Mouse (Mus musculus): ENCODE results near the gene Sned1. TPM values are rescaled to one million over a fixed set of nuclear protein-coding genes. Genes with fewer than 3 reads are reported as not detected.

The Sned1 gene
- polyA plus RNA-seq, 2 experiments: 0.25 TPM

DNA sequence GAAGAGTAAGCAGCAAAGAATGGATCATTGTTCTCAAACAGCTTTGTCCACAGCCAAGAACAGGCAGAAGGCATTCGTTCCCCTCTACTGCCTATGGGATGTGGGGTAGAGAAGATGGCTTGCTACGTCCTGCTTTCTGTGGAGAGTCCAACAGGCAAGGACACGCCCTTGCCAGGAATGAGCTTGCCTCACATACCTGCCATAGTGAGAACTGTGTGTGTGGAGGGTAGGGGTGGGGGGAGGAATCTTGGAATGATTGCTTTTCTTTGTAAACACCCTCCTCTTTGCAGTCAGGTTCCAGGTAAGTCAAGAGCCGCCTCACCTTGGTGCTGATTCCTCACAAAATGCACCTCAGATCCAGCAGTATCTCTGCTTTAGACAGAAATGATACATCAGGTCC, 64.2 kb downstream of the Sned1 start:
- no peak overlapping the region for H3K9ac ChIP-seq (replicated peaks)
- ATAC-seq (ENCODE audit: insufficient read depth) (no peak), DNase-seq (ENCODE audit: low read depth in 3 of 3, low spot score in 3 of 3) (no peak)
- no peak overlapping the region for H3K4me3 ChIP-seq (ENCODE audit: insufficient read depth in 1 of 2, low read depth in 2 of 2, low read length in 2 of 2)
- TF ChIP-seq EP300 (IDR thresholded peaks at IDR 0.05; ENCODE audit: low read depth) (no peak), CTCF (IDR thresholded peaks at IDR 0.05; ENCODE audit: low read depth) (no peak)
- no peaks in the 10 kb centered on the region for H3K27me3 ChIP-seq (ENCODE audit: control insufficient read depth, insufficient read depth, low read length)
- no peak overlapping the region for H3K4me2 ChIP-seq (ENCODE audit: low read depth)
- peaks cover 0 to under 1% of the 10 kb centered on the region in 2 experiments; a peak in 1 of 4 replicates for H3K4me1 ChIP-seq (replicated peaks; ENCODE audit: control insufficient read depth in 2 of 2, insufficient read depth in 2 of 2, low read length in 1 of 2)
- 77% methylated on average over 4 of the region's 4 CpGs for WGBS (ENCODE audit: insufficient replicate concordance)
- H3K9me3 ChIP-seq (ENCODE audit: control insufficient read depth, low read length): no peaks in the 10 kb centered on the region
- peaks cover 3% of the 10 kb centered on the region for H3K36me3 ChIP-seq (replicated peaks; ENCODE audit: control insufficient read depth, insufficient read depth, low read depth)
- no peak overlapping the region for H3K27ac ChIP-seq

DNA sequence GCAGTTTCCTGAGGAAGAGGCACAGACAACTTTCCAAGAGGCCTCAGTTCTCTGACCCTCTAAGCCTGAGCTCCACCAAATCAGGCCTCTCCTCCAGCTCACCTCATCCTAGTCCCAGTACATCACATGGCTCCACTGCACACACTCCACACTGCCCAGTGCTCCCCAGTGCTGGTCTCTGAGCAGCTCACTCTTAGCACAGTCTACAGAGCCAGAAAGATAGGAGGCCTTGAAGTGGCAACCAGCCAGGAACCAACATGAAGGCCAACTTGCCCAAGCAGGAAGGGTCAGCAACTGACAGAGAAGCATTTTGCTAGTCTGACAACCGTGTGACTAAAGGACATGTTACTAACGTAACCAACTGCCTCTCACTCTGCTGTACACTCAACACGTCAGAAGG, 64.9 kb downstream of the Sned1 start:
- H3K36me3 ChIP-seq (replicated peaks; ENCODE audit: control insufficient read depth, insufficient read depth, low read depth): peaks cover 3% of the 10 kb centered on the region
- no peak for DNase-seq (ENCODE audit: low read depth in 3 of 3, low spot score in 3 of 3)
- WGBS (ENCODE audit: insufficient replicate concordance): 73% methylated on average over 3 of the region's 3 CpGs

GRCm38 (mm10) chr1:93305581-93306337, 70.1 kb downstream of the Sned1 start, which contains the start of gene Mterf4:
Mterf4 (minus strand) TSS chr1:93305915.
- WGBS (ENCODE audit: insufficient replicate concordance): 7% methylated on average over 36 of the region's 36 CpGs
- H3K4me2 ChIP-seq (ENCODE audit: low read depth): peak within 1 kb of the TSS; percentile 78
- peak within 1 kb of the TSS; percentile 66 to 75 for H3K4me3 ChIP-seq (ENCODE audit: insufficient read depth in 1 of 2, low read depth in 2 of 2, low read length in 2 of 2)
- H3K4me1 ChIP-seq (replicated peaks; ENCODE audit: control insufficient read depth in 2 of 2, insufficient read depth in 2 of 2, low read length in 1 of 2): peaks cover 3% of the 10 kb centered on the region in 2 experiments; a peak in 2 of 4 replicates
- H3K36me3 ChIP-seq (replicated peaks; ENCODE audit: control insufficient read depth, insufficient read depth, low read depth): peaks cover 7% of the 10 kb centered on the region
- H3K27ac ChIP-seq: no peak within 1 kb of the TSS
- H3K27me3 ChIP-seq (ENCODE audit: control insufficient read depth, insufficient read depth, low read length): no peaks in the 10 kb centered on the region
- ATAC-seq (ENCODE audit: insufficient read depth) (peak; percentile 86), DNase-seq (ENCODE audit: low read depth in 3 of 3, low spot score in 3 of 3) (peak; percentile 67 to 74 (median 68))
- H3K9ac ChIP-seq (replicated peaks): peak within 1 kb of the TSS; percentile 71
- no peaks in the 10 kb centered on the region for H3K9me3 ChIP-seq (ENCODE audit: control insufficient read depth, low read length)
- peak; percentile 9; the same call in 1 of the 2 replicates for TF ChIP-seq CTCF (IDR thresholded peaks at IDR 0.05; ENCODE audit: low read depth)
- TF ChIP-seq EP300 (IDR thresholded peaks at IDR 0.05; ENCODE audit: low read depth): no peak

More for the DNA sequence above, 64.9 kb downstream of the Sned1 start:
- no peak for ATAC-seq (ENCODE audit: insufficient read depth)
- Histone ChIP-seq H3K4me2 (ENCODE audit: low read depth) (no peak overlapping the region), H3K4me3 (ENCODE audit: insufficient read depth in 1 of 2, low read depth in 2 of 2, low read length in 2 of 2) (no peak overlapping the region), H3K27me3 (ENCODE audit: control insufficient read depth, insufficient read depth, low read length) (no peaks in the 10 kb centered on the region), H3K9me3 (ENCODE audit: control insufficient read depth, low read length) (no peaks in the 10 kb centered on the region), H3K4me1 (replicated peaks; ENCODE audit: control insufficient read depth in 2 of 2, insufficient read depth in 2 of 2, low read length in 1 of 2) (peaks cover 3% of the 10 kb centered on the region in 2 experiments; a peak in 2 of 4 replicates), H3K27ac (no peak overlapping the region), H3K9ac (replicated peaks) (no peak overlapping the region)
- TF ChIP-seq CTCF (IDR thresholded peaks at IDR 0.05; ENCODE audit: low read depth) (no peak), EP300 (IDR thresholded peaks at IDR 0.05; ENCODE audit: low read depth) (no peak)

GRCm38 (mm10) chr1:93323973-93324372, 88.3 kb downstream of the Sned1 start:
- Histone ChIP-seq H3K27ac (no peak overlapping the region), H3K4me1 (replicated peaks; ENCODE audit: control insufficient read depth in 2 of 2, insufficient read depth in 2 of 2, low read length in 1 of 2) (no peaks in the 10 kb centered on the region), H3K9ac (replicated peaks) (no peak overlapping the region), H3K4me3 (ENCODE audit: insufficient read depth in 1 of 2, low read depth in 2 of 2, low read length in 2 of 2) (no peak overlapping the region), H3K4me2 (ENCODE audit: low read depth) (no peak overlapping the region), H3K27me3 (ENCODE audit: control insufficient read depth, insufficient read depth, low read length) (no peaks in the 10 kb centered on the region), H3K36me3 (replicated peaks; ENCODE audit: control insufficient read depth, insufficient read depth, low read depth) (peaks cover 49% of the 10 kb centered on the region), H3K9me3 (ENCODE audit: control insufficient read depth, low read length) (no peaks in the 10 kb centered on the region)
- DNase-seq (ENCODE audit: low read depth in 3 of 3, low spot score in 3 of 3) (no peak), ATAC-seq (ENCODE audit: insufficient read depth) (no peak)
- WGBS (ENCODE audit: insufficient replicate concordance): 73% methylated on average over 6 of the region's 6 CpGs
- no peak for TF ChIP-seq EP300 (IDR thresholded peaks at IDR 0.05; ENCODE audit: low read depth)
- TF ChIP-seq CTCF (IDR thresholded peaks at IDR 0.05; ENCODE audit: low read depth): no peak

- Histone ChIP-seq H3K4me1 (replicated peaks; ENCODE audit: control insufficient read depth in 2 of 2, insufficient read depth in 2 of 2, low read length in 1 of 2) (no peaks in the 10 kb centered on the region), H3K9ac (replicated peaks) (no peak overlapping the region), H3K36me3 (replicated peaks; ENCODE audit: control insufficient read depth, insufficient read depth, low read depth) (peaks cover 39% of the 10 kb centered on the region), H3K4me3 (ENCODE audit: insufficient read depth in 1 of 2, low read depth in 2 of 2, low read length in 2 of 2) (no peak overlapping the region), H3K4me2 (ENCODE audit: low read depth) (no peak overlapping the region), H3K9me3 (ENCODE audit: control insufficient read depth, low read length) (no peaks in the 10 kb centered on the region), H3K27me3 (ENCODE audit: control insufficient read depth, insufficient read depth, low read length) (no peaks in the 10 kb centered on the region), H3K27ac (no peak overlapping the region)
- TF ChIP-seq EP300 (IDR thresholded peaks at IDR 0.05; ENCODE audit: low read depth): no peak
- TF ChIP-seq CTCF (IDR thresholded peaks at IDR 0.05; ENCODE audit: low read depth): no peak
- 75% methylated on average over 3 of the region's 3 CpGs for WGBS (ENCODE audit: insufficient replicate concordance)
- DNase-seq (ENCODE audit: low read depth in 3 of 3, low spot score in 3 of 3): no peak
- no peak for ATAC-seq (ENCODE audit: insufficient read depth)
These were observed 90.8 kb downstream of the Sned1 start for GRCm38 (mm10) chr1:93326446-93326845.

All from liver, embryonic 14.5 days (tissue).